Mouse (Mus musculus) G1E (cell line): ENCODE results near the gene Cilp2.

Experiments
- CTCF ChIP-seq: IDR thresholded peaks from 2 replicates; pipeline ENCODE4 v1.5.1; 2012; ENCODE audit warnings: low read depth, low read length, inconsistent platforms, mixed read lengths
- GATA1 ChIP-seq: IDR thresholded peaks from 2 replicates; pipeline ENCODE4 v1.6.1; 2012; ENCODE audit warnings: borderline replicate concordance, low read length, inconsistent platforms, mixed read lengths
- POLR2AphosphoS5 ChIP-seq: IDR thresholded peaks from 2 replicates; pipeline ENCODE4 v1.6.1; 2012; ENCODE audit warnings: low read depth, low read length, inconsistent platforms; ENCODE audit not compliant: insufficient replicate concordance
- TAL1 ChIP-seq: conservative IDR thresholded peaks from 2 replicates; pipeline ENCODE4 v1.6.1; 2012; ENCODE audit warnings: low read depth, low read length, inconsistent platforms, mixed read lengths

- TF ChIP-seq CTCF (no peak), POLR2AphosphoS5 (no peak), GATA1 (no peak), TAL1 (no peak)
These were observed 50.3 kb downstream of the Cilp2 start for GRCm38 (mm10) chr8:69837057-69837682.
